Mouse (Mus musculus): Measurements from ENCODE around the gene Exoc3l2.

- TF ChIP-seq EP300 (IDR thresholded peaks at IDR 0.05; ENCODE audit: low read depth): no peak
- TF ChIP-seq CTCF (IDR thresholded peaks at IDR 0.05; ENCODE audit: low read depth): no peak
Observed at GRCm38 (mm10) chr7:19506969-19507611, 44.0 kb downstream of the Exoc3l2 start.
